Mouse (Mus musculus) liver, adult 2 months (tissue): ENCODE measurements around the gene Slc25a48. TPM values are rescaled to one million over a fixed set of nuclear protein-coding genes. Genes with fewer than 3 reads are reported as not detected.

ENCODE experiments used
- DNase-seq: peaks from one replicate; pipeline ENCODE4 v3.0.0-alpha.2; 2011; ENCODE audit warnings: low read depth, low spot score; ENCODE audit errors: extremely low read depth
- H3K27ac ChIP-seq: fragments of 200-500 bp; replicated peaks from 2 replicates; pipeline ENCODE4 v1.5.1; 2012; ENCODE audit warnings: low read depth, mild to moderate bottlenecking, control low read depth, inconsistent platforms, low read length; ENCODE audit not compliant: insufficient read depth
- H3K27me3 ChIP-seq: fragments of 200-500 bp; 2 replicates; pipeline ENCODE4 v1.6.1; 2012; ENCODE audit warnings: mild to moderate bottlenecking, moderate library complexity, low read length, inconsistent platforms; ENCODE audit not compliant: control insufficient read depth, insufficient read depth
- H3K36me3 ChIP-seq: fragments of 200-500 bp; 2 replicates; pipeline ENCODE4 v1.6.1; 2012; ENCODE audit warnings: low read length, inconsistent platforms; ENCODE audit not compliant: control insufficient read depth, insufficient read depth
- H3K4me1 ChIP-seq: fragments of 200-500 bp; 2 replicates; pipeline ENCODE4 v1.6.1; 2011; ENCODE audit warnings: low read length; ENCODE audit not compliant: control insufficient read depth, insufficient read depth
- H3K4me3 ChIP-seq: fragments of 200-500 bp; 2 replicates; pipeline ENCODE4 v1.5.1; 2011; ENCODE audit warnings: low read depth, mild to moderate bottlenecking, control low read depth, low read length, moderate library complexity; ENCODE audit not compliant: insufficient read depth
- H3K79me2 ChIP-seq: fragments of 200-500 bp; 2 replicates; pipeline ENCODE4 v1.6.1; 2012; ENCODE audit warnings: inconsistent platforms, mild to moderate bottlenecking, low read length, moderate library complexity; ENCODE audit not compliant: control insufficient read depth, insufficient read depth
- H3K9ac ChIP-seq: fragments of 200-500 bp; 2 replicates; pipeline ENCODE4 v1.6.1; 2012; ENCODE audit warnings: low read depth, mild to moderate bottlenecking, control low read depth, inconsistent platforms, low read length
- CTCF ChIP-seq: fragments of 200-500 bp; IDR thresholded peaks from 2 replicates; pipeline ENCODE4 v1.5.1; 2011; ENCODE audit warnings: low read depth, low read length, control low read depth
- POLR2A ChIP-seq: fragments of 200-500 bp; IDR thresholded peaks from 2 replicates; pipeline ENCODE4 v1.6.1; 2011; ENCODE audit warnings: low read length, control low read depth; ENCODE audit not compliant: insufficient read depth; ENCODE audit errors: extremely low read depth
- WGBS: fragments of 180-500 bp; shearing (Covaris S2); methylation state at CpG from one replicate; pipeline ENCODE4 v1.1.7; 2018; 5-methylcytosine and 5-hydroxymethylcytosine counted together
- polyA plus RNA-seq: library from polyadenylated mRNA; depleted of rRNA; stranded (reverse); fragments of >200 nt; gene quantifications from 2 replicates; pipeline ENCODE4 v1.2.3, GENCODE M21; 2012; rRNA removed
- total RNA-seq: library from RNA; depleted of rRNA; stranded (reverse); fragments of >200 nt; gene quantifications from 2 replicates; pipeline ENCODE4 v1.2.3, GENCODE M21; 2014; rRNA removed

Gene Slc25a48
- total and polyA plus RNA-seq, 2 experiments, result 3.7 to 5.4 TPM

DNA sequence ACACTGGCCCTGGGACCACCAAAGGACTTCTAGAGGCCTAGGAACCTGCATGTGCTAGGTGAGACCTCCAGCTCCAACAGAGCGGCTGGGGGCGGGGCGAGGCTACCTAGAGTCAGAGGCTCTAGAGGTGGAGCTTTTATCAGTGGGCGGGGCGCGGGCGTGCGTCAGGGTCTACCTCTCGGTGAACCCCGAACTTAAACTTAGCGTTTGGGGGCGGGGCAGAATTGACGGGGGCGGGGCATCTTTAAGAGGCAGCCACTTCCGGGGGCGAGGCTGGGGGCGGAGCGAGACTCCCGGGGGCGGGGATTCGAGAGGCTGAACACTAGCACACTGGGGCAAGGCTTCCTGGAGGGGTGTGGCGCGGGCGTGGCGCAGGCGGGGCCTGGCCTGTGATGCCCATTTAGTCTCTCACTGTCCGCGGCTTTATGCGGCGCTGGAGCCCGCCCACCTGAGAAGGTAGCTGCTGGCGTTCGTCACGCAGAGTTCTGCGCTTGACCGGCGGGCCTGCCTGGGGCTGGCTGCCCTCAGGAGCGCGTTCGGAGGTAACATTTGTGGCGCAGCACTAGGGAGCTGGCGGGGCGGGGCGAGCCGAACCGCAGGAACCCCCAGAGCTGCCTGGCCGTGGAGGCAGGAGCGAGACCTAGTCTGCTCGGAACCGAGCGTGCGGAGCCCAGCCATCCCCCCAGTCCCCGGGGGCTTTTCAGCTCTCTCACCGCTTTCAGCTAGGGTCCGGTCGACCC, 84.1 kb downstream of the Slc25a48 start, which contains the start of gene Fbxl21:
TSS of gene Fbxl21 (plus strand) at position 392 of the 740 bp plus-strand sequence.
- Histone ChIP-seq H3K4me3 (peak within 1 kb of the TSS; percentile 55), H3K9ac (peak within 1 kb of the TSS; percentile 75), H3K27me3 (no peaks in the 10 kb centered on the region), H3K27ac (0 out of 2 replicates have a peak within 1 kb of the TSS, but pooled peaks have one; percentile 4), H3K36me3 (no peaks in the 10 kb centered on the region), H3K4me1 (0 out of 2 replicates have a peak, but pooled peaks cover 2% of the 10 kb centered on the region), H3K79me2 (no peaks in the 10 kb centered on the region)
- WGBS, result 1% methylated on average over 56 of the region's 56 CpGs
- TF ChIP-seq CTCF (no peak), POLR2A (peak; percentile 94)
- DNase-seq, result peak; percentile 86

DNA sequence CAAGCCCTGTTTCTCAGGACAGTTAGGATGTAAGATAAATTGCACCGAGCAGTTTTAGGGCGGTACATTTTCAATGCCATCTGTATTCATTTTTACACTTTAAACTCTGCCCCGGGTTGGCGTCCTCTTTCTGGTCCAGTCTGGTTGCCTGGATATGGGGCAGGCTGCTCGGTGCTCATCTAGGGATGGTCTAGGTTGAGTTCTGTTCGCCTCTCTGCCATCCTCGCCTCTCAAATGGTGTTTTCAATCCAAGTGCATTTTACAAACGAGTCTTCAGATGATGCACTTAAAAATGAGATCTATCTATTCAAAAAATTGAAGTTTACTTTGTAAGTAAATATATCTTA, 84.6 kb downstream of the Slc25a48 start:
- Histone ChIP-seq H3K9ac (peak overlapping the region; percentile 75), H3K36me3 (no peaks in the 10 kb centered on the region), H3K4me3 (peak overlapping the region; percentile 55), H3K27ac (no peak overlapping the region), H3K4me1 (0 out of 2 replicates have a peak, but pooled peaks cover 2% of the 10 kb centered on the region), H3K79me2 (no peaks in the 10 kb centered on the region), H3K27me3 (no peaks in the 10 kb centered on the region)
- WGBS, result 5% methylated on average over 8 of the region's 8 CpGs
- no peak for TF ChIP-seq POLR2A
- TF ChIP-seq CTCF, result no peak
- DNase-seq, result peak; percentile 21

Other genes with a start within 250 kb of the Slc25a48 start
- not detected in 2 replicates for gene Neurog1, start 186.2 kb upstream of the Slc25a48 start, total RNA-seq
- gene Neurog1, start 186.2 kb upstream of the Slc25a48 start, polyA plus RNA-seq, result not detected in 2 replicates
- gene Cxcl14, start 141.8 kb upstream of the Slc25a48 start, total RNA-seq, result 0.20 and 0.46 TPM in 2 replicates
- gene Cxcl14, start 141.8 kb upstream of the Slc25a48 start, polyA plus RNA-seq, result 2.2 and 2.6 TPM in 2 replicates
- gene Gm3045, start 11.8 kb upstream of the Slc25a48 start, total RNA-seq, result not detected in 2 replicates
- not detected in 2 replicates for gene Gm3045, start 11.8 kb upstream of the Slc25a48 start, polyA plus RNA-seq
- not detected in 2 replicates for gene Il9, start 43.9 kb downstream of the Slc25a48 start, total RNA-seq
- gene Il9, start 43.9 kb downstream of the Slc25a48 start, polyA plus RNA-seq, result not detected in 2 replicates
- 2.1 and 2.4 TPM in 2 replicates for gene Fbxl21, start 84.1 kb downstream of the Slc25a48 start, total RNA-seq
- gene Fbxl21, start 84.1 kb downstream of the Slc25a48 start, polyA plus RNA-seq, result 1.9 and 2.8 TPM in 2 replicates
- gene Lect2, start 110.1 kb downstream of the Slc25a48 start, total RNA-seq, result 230 and 425 TPM in 2 replicates
- 106 and 170 TPM in 2 replicates for gene Lect2, start 110.1 kb downstream of the Slc25a48 start, polyA plus RNA-seq
- 34.3 and 39.3 TPM in 2 replicates for gene Tgfbi, start 171.2 kb downstream of the Slc25a48 start, total RNA-seq
- gene Tgfbi, start 171.2 kb downstream of the Slc25a48 start, polyA plus RNA-seq, result 23.3 and 27.2 TPM in 2 replicates